Mouse (Mus musculus) CD4-positive, CD25-positive, alpha-beta regulatory T cell (primary cell): Measurements from ENCODE around the gene Gm28372. TPM values are rescaled to one million over a fixed set of nuclear protein-coding genes. Genes with fewer than 3 reads are reported as not detected.

Experiments used
- polyA plus RNA-seq: library from polyadenylated mRNA; unstranded; fragments of 100-300 nt; shearing (Covaris generic); gene quantifications from one replicate; pipeline ENCODE4 v1.2.1, GENCODE M21; 2017

The Gm28372 gene
- polyA plus RNA-seq = not detected

GRCm38 (mm10) chr2:130404939-130405338, at the start of gene Gm28372, which contains the start of gene 1700020A23Rik:
TSS of gene Gm28372 (plus strand) at chr2:130405239.
TSS of gene 1700020A23Rik (plus strand) at chr2:130405259.

GRCm38 (mm10) chr2:130397186-130397985, 7.7 kb upstream of the Gm28372 start, which contains the start of gene Cpxm1:
TSS of gene Cpxm1 (minus strand) at chr2:130397574.

GRCm38 (mm10) chr2:130406178-130406577, 1.1 kb downstream of the Gm28372 start, which contains the start of gene Tmem239:
TSS of gene Tmem239 (plus strand) at chr2:130406478.

GRCm38 (mm10) chr2:130424126-130424853, 19.3 kb downstream of the Gm28372 start, which contains the start of the genes Vps16 and Pced1a:
TSS of gene Vps16 (plus strand) at chr2:130424339.
TSS of gene Pced1a (minus strand) at chr2:130424701.

GRCm38 (mm10) chr2:130449794-130450433, 44.9 kb downstream of the Gm28372 start, which contains the start of gene Ptpra:
TSS of gene Ptpra (plus strand) at chr2:130450278.

Other genes with a start within 250 kb of the Gm28372 start
- gene Snrpb, start 225.8 kb upstream of the Gm28372 start, polyA plus RNA-seq = 392 TPM
- gene Tmc2, start 210.0 kb upstream of the Gm28372 start, polyA plus RNA-seq = 0.05 TPM
- gene Nop56, start 130.8 kb upstream of the Gm28372 start, polyA plus RNA-seq = 291 TPM
- 171 TPM for gene Idh3b, start 120.7 kb upstream of the Gm28372 start, polyA plus RNA-seq
- gene Ebf4, start 110.1 kb upstream of the Gm28372 start, polyA plus RNA-seq = not detected
- 0.10 TPM for gene Cpxm1, start 7.7 kb upstream of the Gm28372 start, polyA plus RNA-seq
- not detected for gene 1700020A23Rik, start within 50 bp of the Gm28372 start, polyA plus RNA-seq
- gene Tmem239, start 1.2 kb downstream of the Gm28372 start, polyA plus RNA-seq = not detected
- gene Vps16, start 19.1 kb downstream of the Gm28372 start, polyA plus RNA-seq = 247 TPM
- 21.9 TPM for gene Pced1a, start 19.5 kb downstream of the Gm28372 start, polyA plus RNA-seq
- gene Ptpra, start 45.0 kb downstream of the Gm28372 start, polyA plus RNA-seq = 183 TPM
- 124 TPM for gene Mrps26, start 158.5 kb downstream of the Gm28372 start, polyA plus RNA-seq
- gene Oxt, start 170.9 kb downstream of the Gm28372 start, polyA plus RNA-seq = not detected
- not detected for gene Avp, start 177.3 kb downstream of the Gm28372 start, polyA plus RNA-seq
- 13.6 TPM for gene Fastkd5, start 224.8 kb downstream of the Gm28372 start, polyA plus RNA-seq
- 13.4 TPM for gene Ubox5, start 224.8 kb downstream of the Gm28372 start, polyA plus RNA-seq
- gene Lzts3, start 237.6 kb downstream of the Gm28372 start, polyA plus RNA-seq = 1.0 TPM